Mouse (Mus musculus) heart, adult 11 months (tissue): ENCODE measurements around the gene Gm45233.
"Not testable (repeated sequence)": the region's sequence is repeated elsewhere in the genome, so short reads cannot be mapped to it uniquely, and the experiment has no call there.

Source experiments
- DNase-seq: peaks from one replicate; pipeline ENCODE4 v3.0.0; 2022

The Gm45233 gene

DNA sequence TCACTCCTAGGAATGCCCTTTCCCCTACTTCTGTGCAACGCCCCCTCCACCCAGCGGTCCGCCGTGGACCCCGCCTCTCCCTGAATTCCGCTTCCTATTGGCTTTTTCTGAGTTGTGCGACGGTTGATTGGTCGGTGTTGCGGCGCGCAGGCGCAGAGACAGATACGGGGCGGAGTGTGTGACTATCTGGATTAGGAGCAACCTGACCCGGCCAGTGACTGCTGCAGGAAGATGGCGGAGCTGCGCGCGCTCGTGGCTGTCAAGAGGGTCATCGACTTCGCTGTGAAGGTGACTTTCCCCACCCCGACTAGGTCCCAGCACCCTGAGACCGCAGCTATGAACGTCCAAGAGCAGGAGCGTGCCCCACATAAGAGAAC, at the start of gene Gm45233, which contains the start of gene Etfb:
Gm45233 (plus strand) TSS at position 212 of the 377 bp plus-strand sequence.
Etfb (plus strand) TSS at position 167 of the 377 bp plus-strand sequence.
- peak; percentile 100 for DNase-seq

DNA sequence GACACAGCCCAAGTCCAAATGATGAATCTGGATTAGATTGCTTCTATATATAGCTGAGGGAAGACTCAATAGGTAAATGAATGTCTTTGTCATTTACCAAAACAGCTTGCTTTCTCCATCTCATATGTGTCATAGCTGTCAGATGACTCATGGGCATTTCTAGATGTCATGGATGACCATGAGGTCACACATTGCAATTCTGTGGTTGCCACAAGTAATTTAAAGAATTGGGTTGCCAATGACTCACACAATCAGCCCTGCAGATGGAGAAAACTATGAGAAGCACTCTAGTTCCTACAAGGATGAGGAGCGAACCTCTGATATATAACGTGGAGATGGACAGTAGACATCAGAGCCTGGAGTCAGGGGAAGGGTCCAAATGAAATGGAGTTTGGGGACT, 44.4 kb upstream of the Gm45233 start:
- DNase-seq = peak; percentile 3

DNA sequence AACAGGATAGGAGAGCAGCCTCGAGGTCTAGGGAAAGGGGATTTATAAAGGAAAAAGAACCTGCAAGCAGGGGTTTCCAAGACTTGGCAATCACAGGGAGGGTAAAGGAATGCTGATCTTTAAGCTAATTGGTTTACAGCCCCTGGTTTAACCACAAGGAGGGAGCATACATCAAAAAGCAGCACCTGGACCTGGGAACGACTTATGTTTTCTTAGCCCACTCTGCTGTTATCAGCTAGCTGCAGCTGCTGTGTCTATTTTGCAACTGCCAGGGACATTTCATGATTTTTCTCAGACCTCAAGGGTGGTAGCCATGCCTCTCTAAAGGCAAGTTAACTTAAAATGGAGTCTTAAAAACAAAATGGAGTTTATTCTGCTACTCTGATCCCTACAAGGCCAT, 41.2 kb upstream of the Gm45233 start:
- DNase-seq = peak; percentile 17

DNA sequence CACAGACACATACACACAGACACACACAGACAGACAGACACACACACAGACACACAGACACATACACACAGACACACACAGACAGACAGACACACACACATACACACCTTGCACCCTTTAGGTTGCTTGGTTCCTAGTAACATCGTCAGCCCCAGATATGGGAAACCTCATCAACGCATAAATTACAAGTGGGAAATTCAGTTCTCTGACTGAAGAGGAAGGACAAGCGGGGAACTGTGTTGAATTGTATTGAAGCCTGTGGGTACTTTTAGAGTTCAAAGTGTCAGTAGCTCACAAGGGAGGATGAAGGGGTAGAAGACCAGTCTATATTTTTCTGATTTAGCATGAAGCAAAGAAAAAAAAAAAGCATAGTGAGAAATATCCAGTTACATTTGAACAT, 36.4 kb upstream of the Gm45233 start:
- DNase-seq = peak; percentile 6

DNA sequence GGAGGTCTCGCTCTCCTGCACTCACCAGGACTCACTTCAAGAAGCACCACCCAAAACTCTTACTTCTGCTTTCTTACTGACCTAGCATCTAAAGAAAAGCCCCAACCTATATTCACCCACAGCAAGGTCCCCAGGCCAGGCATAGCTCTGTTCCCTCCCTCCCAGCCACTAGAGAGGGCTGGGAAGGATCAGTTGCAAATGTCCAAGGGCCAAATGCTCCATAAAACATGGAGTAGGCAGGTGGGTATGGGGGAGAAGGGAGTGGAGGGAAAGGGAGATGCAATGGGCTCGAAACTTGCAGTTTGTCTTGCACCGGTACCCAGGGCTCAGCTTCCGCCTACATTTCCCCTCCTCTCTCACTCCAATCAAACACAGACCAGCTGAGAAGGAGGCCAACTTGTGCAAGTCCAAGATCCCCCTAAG, 35.8 kb upstream of the Gm45233 start, which contains the start of gene Siglecg:
Siglecg (plus strand) TSS at position 74 of the 423 bp plus-strand sequence.
- DNase-seq = no peak

DNA sequence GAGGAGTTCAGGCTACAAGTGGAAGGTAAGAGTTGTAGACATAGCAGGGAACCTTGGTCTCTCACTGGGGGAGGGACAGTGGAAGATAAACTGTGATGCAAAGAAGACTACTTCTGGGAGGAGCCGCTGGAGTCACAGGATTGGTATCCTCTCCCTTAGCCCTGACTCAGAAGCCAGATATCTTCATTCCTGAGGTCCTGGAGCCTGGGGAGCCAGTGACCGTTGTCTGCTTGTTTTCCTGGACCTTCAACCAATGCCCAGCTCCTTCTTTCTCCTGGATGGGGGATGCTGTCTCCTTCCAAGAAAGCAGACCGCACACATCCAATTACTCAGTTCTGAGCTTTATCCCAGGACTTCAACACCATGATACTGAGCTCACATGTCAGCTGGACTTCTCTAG, 34.8 kb upstream of the Gm45233 start:
- no peak for DNase-seq

DNA sequence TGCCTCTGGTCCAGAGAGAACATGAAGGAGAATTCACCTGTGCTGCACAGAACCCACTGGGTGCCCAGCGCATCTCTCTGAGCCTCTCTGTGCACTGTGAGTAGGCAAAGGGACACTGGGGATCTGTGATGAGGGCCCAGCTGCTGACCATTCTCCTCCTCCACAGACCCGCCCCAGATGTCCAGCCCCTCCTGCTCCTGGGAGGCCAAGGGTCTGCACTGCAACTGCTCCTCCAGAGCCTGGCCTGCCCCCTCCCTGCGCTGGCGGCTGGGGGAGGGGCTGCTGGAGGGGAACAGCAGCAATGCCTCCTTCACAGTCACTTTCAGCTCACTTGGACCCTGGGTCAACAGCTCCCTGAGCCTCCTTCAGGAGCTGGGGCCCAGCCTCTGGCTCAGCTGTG, 32.2 kb upstream of the Gm45233 start:
- DNase-seq = not testable (repeated sequence)

DNA sequence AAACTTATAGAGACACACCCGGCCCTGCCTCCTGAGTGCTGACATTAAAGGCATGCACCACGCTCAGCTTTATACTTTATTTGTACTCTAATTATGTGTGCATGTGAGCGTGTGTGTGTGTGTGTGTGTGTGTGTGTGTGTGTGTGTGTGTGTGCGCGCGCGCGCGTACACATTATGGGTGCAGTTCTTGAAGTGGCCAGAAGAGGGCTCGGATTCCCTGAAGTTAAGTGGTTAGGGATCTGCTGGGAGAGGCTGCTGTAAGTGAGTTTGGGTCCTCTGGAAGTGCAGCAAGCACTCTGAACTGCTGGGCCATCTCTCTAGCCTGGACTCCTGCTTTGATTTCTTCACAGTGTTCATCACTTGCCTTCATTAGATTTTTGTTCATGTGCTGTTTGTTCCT, 26.6 kb upstream of the Gm45233 start:
- no peak for DNase-seq

DNA sequence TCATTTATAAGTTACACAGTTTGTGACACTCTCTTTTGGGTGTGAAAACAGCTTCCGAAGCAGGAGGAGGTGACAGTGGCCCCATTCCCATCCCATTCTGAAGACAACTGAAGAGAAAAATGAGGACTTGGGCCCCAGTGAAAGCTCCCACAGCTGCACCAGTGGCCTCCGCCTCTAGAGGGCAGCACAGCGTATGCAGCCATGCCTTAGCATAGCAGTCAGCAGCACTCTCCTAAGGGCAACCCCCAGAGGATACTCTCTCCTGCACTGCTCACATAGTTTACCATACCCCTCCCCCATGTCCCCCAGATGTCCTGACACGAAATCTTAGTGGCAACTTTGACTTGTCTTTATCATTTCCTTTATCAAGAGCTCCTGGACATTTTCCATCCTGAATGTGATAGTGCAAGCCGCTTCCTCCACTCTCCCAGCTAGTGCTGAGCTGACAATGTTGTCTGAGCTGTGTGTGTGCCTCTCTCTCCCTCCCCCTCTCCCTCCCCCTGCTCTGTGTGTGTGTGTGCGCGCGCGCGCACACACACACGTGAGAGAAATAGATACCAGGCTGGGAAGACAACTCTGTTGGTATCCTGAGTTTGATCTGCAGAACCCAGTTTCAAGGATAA, 20.8 kb upstream of the Gm45233 start:
- DNase-seq = peak; percentile 95

DNA sequence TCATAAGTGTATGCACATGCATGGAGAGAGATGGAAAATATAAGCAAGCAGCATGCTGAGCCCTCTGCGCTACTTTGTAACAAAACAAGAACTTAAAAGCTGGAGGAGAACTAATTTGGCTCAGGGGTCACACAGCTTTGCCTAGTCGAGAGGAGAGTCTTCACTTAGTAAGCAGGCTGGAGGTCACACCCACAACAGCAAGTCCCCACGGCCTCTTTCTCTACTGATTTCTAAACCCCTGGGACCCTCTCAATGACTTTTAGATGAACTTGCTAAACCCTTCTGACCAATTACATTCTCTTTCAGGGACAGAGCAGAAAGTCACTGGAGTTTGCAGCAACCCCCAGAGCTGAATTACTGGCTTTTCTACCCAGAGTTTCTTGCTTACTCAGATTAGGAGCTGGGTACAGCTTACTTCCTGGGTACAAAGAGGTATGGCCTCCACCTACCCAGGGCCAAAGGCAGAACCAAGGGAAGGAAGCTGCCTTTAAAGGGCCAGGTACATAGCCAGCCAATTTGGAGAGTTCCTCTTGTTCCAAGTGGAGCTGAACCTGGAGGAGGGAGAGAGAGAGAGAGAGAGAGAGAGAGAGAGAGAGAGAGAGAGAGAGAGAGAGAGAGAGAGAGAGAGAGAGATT, 19.8 kb upstream of the Gm45233 start:
- no peak for DNase-seq

DNA sequence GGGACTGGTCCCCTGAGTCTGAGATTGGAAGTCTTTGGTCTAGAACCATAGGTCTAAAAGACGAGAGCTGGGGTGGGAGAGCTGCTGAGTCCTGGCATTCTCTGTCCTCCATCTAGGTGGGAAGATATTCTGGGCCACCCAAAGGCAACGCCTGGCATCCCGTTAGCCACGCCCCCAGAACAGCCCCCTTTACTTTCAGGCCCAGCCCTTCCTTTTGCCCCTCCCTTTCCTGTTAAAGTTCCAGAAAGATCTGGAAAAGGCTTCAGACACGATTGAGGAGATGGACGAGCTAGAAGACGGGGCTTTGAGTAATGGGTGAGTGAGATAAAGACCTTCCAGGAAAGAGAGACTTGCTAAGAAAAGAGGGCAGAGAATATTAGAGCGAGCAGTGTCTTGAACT, 16.5 kb upstream of the Gm45233 start, which contains the start of gene Lim2:
Lim2 (plus strand) TSS at position 265 of the 400 bp plus-strand sequence.
- DNase-seq = no peak

DNA sequence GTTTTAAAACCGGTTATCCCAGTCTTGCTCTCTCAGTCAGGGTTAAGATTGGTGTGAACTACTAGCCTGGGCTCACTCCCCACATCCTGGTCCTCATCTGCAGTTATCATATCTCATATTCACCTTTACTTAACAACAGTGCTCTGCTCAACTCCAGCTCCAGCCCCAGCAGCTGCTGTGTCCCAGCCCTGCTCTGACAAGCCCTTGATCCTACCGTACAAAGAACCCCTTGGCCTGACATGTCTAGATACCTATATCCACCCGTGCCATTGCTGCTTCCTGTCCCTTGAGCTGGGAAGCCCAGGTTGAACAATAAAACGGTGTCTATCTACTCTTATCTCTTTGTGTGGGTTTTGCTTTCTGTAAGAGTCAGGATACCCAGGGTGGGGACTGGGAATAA, 14.4 kb upstream of the Gm45233 start:
- DNase-seq = no peak

DNA sequence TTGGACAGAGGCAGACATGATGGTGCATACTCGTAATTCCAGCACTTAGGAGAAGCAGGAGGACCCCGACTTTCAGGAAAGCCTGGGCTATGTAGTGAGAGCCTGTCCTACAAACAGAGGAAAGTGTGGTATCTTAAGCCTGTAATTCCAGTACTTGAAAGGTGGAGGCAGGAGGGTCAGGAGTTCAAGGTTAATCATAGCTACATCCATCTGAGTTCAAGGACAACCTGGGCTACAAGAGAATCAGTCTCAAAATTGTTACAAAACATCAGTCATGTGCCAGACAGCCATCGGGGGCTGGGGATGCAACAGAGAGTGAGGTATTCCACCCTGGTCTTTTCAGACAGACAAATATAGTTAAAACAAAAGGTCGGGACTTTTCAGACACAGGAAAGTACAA, 11.0 kb upstream of the Gm45233 start:
- no peak for DNase-seq

DNA sequence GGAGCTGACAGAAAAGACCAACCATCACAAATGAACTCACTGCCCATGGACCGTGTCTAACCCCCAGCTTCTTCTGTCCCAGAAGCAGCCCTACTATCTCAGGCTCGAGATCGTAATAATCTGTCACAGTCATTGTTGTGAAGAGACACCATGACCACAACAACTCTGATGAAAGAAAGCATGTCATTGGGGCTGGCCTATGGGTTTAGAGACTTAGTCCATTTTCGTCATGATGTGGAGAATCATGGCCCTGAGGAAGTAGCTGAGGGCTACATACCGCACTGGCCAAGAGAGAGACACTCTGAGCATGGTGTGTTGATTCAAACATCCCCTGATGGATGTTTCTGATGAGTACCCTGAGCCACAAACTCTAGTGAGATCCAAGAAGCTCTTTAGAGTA, 9.3 kb upstream of the Gm45233 start:
- no peak for DNase-seq

DNA sequence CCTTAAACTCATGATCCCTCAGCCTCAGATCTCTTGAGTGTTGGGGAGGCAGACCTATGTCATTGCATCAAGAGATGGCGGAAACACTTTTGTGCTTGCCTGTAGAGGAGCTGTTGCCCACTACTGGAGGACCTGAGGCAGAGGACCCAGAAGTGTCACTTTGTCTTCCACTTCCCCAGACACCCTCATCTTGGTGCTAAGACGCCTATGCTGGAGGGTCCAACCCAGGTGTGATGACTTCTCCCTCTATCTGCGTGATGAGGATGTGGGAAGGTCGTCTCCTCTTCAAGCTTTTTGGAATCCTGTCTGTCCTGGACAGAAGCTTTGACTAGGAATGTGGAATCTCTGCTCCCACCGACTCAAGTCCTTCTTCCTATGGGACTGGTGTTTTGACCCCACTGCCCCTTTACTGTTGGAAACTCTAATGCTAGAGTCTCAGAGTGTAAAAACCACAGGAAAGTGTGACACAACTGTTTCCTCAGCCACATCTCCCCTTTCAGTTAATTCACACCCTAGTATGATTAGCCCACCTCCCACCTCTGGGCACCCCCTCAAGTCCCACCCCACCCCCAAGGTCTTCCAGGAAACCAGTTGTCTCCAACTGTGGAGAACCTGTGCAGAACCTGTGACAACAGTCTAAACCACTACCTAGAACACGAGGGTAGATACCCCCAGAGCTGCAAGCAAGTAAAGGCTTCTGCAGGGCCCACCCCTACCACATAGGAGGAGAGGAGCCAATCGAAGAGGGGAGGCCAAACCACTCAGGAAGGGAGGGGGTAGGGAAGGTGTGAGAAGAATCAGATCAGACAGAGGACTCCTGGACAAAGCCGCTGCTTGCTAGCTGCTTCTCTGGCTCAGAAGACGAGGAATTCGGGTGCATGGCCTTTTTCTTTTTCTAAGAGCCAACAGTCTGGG, 7.3 kb upstream of the Gm45233 start, which contains the start of gene Nkg7:
Nkg7 (plus strand) TSS at position 733 of the 915 bp plus-strand sequence.
- DNase-seq = no peak

DNA sequence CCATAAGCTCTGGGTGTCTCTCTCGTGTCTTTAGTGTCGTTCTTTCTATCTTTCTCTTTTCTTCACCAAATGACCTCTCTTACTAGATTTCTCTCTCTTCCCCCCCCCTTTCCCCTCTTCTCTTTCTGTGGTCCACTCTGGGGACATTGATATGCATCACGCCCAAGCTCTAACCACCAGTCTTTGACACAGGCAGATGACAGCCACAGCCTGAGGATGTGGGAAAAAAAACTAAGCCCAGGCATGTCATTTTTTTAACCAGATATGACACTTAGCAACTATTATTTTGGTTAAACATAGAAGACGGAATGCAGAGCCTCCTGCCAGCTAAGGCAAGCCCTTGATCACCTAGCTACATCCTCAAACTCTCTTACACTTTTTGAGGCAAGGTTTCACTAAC, 5.3 kb upstream of the Gm45233 start:
- no peak for DNase-seq

DNA sequence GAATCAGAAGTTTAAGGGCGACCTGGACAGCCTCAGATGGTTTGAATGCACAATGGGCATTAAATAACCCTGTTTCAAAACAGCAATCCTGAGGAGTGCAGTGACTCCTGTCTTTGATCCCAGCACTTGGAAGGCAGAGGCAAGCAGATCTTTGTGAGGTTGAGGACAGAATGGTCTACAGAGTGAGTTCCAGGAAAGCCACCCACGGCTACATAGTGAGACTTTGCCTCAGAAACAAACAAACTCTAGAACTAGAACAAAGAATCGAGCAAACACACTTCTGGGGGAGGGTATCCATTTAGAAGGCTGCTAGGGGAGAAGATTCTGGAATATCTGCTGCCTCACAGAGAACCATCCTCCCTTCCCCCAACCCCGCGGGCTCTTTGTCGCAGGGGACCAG, 3.4 kb upstream of the Gm45233 start, which contains the start of gene Cldnd2:
Cldnd2 (plus strand) TSS at position 301 of the 400 bp plus-strand sequence.
- DNase-seq = no peak

DNA sequence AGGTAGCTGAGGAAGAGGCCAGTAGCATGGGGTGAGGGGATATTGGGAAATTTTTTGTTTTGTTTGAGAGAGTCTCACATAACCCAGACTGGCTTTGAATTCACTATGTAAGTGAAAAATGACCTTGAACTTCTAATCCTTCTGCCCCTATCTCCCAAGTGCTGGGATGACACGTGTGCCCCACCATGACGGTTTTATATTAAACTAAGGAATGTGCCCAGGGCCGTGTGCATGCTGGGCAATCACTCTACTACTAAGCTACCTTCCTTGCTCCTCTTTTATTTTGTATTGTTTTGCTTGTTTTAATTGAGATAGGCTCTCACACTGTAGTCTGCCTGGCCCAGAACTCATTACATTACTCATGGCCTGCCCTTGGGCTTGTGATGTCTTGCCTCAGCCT, 2.9 kb upstream of the Gm45233 start:
- DNase-seq = no peak

DNA sequence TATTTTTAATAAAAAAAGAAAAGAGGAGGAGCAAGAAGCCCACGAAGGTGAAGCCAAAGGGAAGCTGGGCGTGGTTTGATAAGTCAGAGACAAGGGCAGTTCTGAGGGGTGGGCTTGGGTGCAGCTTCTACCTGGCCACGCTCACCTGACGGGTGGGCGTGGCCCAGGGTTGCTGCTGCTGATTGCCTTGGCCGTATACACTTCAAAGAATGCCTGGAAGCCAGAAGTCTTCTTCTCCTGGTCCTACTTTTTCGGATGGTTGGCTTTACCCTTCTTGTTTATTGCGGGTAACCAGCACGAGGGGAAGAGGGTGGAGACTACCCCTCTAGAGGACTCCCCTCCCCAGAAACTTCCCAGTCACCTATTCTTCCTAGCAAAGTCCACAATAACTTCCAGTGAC, 1.2 kb upstream of the Gm45233 start:
- no peak for DNase-seq

DNA sequence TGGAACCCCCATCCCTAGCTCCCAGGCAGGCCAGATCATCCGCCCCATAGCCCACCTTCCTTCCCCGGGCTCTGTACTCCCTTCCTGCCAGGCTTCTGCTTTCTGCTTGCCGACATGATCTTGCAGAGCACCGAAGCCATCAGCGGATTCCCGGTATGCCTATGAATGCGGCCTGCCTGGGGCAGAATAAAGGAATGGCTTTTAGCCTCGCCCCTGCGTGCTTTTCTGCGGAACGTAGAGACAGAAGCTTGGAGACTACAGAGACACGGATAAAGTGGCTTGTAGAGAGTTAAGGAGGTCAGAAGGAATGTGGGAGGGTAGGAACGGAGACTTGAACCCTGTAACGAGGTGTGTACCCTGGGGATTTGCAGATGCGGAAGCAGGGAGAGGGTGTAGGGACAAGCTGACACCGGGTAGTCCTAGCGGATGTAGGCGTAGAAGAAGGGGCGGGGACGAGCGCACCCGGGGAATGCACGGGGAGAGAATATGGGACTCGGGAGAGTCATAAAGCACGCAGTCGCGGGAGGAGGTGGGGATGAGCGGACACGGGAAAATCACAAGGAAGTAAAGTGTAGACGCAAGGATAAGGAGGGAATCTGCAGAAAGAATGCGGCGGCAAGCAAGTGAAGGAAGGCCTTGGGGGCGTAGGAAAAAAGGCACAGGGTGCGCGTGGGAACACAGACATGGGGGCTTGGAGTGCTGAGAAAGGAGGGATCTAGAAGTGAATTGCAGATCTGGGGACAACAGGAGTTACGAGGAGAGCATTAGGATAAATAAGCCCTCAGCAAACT, 607 bp upstream of the Gm45233 start:
- peak; percentile 99 for DNase-seq

DNA sequence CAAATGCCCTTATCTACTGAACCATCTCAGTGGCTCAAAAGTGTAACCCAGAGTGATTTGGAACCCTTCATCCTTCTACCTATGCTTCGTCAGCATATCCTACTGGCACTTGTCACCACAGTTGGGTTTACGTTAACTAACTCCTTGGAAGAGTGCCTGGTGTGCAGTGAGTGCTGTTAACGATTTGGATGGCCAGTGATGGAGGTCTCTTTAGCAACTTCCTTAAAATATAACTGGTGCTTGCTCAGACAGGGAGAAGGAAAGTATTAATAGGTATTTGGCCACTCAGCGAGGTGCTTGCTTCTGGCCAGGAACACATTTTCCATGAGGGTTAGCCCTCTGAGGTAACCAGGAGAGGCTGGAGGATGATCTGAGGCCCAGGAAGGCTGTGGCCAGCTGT, 3.9 kb downstream of the Gm45233 start:
- DNase-seq = no peak

DNA sequence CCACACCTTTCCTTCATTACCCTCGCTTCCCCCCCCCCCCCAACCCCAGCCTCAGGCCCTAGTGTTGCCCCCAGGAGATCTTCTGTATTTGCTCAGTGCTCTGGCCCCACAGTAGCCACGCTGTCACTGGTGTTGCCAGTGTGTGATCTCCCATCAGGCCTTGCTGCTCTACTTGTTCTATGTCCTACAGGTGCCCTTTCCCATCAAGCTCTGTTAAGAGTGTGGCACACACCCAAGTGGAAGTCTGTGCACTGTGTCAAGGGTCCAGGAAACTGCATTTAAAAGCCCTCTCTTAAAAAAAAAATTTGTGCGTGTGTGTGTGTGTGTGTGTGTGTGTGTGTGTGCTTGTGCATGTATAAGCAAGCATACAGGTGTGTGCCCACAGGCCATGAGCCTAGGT, 4.3 kb downstream of the Gm45233 start:
- DNase-seq = no peak

DNA sequence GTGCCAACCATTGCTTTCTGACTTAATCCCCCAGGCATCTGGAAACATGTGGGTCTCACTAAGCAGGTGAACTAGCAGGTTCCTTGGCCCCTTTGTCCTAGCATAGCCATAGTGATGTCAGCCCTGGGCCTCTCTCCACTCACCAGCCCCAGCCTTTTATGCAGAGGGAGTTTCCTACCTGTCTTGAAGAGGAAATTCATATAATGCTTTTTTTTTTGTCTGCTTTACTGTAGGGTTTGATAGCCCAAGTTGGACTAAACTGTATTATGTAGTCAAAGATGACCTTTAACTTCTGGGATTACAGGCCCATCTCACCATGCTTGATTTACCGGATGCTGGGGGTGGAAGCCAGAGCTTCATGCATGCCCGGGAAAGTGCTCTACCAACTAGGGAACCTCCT, 5.9 kb downstream of the Gm45233 start:
- DNase-seq = no peak
